Mouse (Mus musculus): ENCODE data around the gene Lpcat3.
"Not testable (repeated sequence)": the region's sequence is repeated elsewhere in the genome, so short reads cannot be mapped to it uniquely, and the experiment has no call there.

Gene Lpcat3

GRCm38 (mm10) chr6:124676171-124676570 is 13.3 kb downstream of the Lpcat3 start:
- no peak for DNase-seq (ENCODE audit: low spot score in 2 of 2)

- no peak for DNase-seq (ENCODE audit: low spot score in 2 of 2)
These were observed 15.9 kb downstream of the Lpcat3 start for GRCm38 (mm10) chr6:124678769-124679168.

- no peak for DNase-seq (ENCODE audit: low spot score in 2 of 2)
These were observed 16.7 kb downstream of the Lpcat3 start for GRCm38 (mm10) chr6:124679486-124679885.

GRCm38 (mm10) chr6:124682291-124682690 is 19.5 kb downstream of the Lpcat3 start:
- DNase-seq (ENCODE audit: low spot score in 2 of 2) = not testable (repeated sequence)

GRCm38 (mm10) chr6:124683591-124684417 is 21.0 kb downstream of the Lpcat3 start:
- no peak for DNase-seq (ENCODE audit: low spot score in 2 of 2)

- no peak for DNase-seq (ENCODE audit: low spot score in 2 of 2)
These were observed 23.0 kb downstream of the Lpcat3 start for GRCm38 (mm10) chr6:124685606-124686386.

- DNase-seq (ENCODE audit: low spot score in 2 of 2) = not testable (repeated sequence)
These were observed 23.8 kb downstream of the Lpcat3 start for GRCm38 (mm10) chr6:124686644-124687043.

GRCm38 (mm10) chr6:124688151-124688758 is 25.4 kb downstream of the Lpcat3 start:
- no peak for DNase-seq (ENCODE audit: low spot score in 2 of 2)

GRCm38 (mm10) chr6:124689011-124689410 is 26.2 kb downstream of the Lpcat3 start:
- DNase-seq (ENCODE audit: low spot score in 2 of 2) = no peak

- no peak for DNase-seq (ENCODE audit: low spot score in 2 of 2)
These were observed 27.7 kb downstream of the Lpcat3 start for GRCm38 (mm10) chr6:124690517-124690916.

GRCm38 (mm10) chr6:124693243-124693981 is 30.6 kb downstream of the Lpcat3 start:
- DNase-seq (ENCODE audit: low spot score in 2 of 2) = no peak

- DNase-seq (ENCODE audit: low spot score in 2 of 2) = peak; percentile 71 to 80
These were observed 31.5 kb downstream of the Lpcat3 start for GRCm38 (mm10) chr6:124694166-124694955.

GRCm38 (mm10) chr6:124696441-124697150 is 33.8 kb downstream of the Lpcat3 start:
- peak in 1 of 2 experiments; percentile 11 for DNase-seq (ENCODE audit: low spot score in 2 of 2)

- no peak for DNase-seq (ENCODE audit: low spot score in 2 of 2)
These were observed 35.9 kb downstream of the Lpcat3 start for GRCm38 (mm10) chr6:124698751-124699150.

- no peak for DNase-seq (ENCODE audit: low spot score in 2 of 2)
These were observed 36.5 kb downstream of the Lpcat3 start for GRCm38 (mm10) chr6:124699366-124699765.

- peak; percentile 72 to 85 for DNase-seq (ENCODE audit: low spot score in 2 of 2)
These were observed 37.3 kb downstream of the Lpcat3 start for GRCm38 (mm10) chr6:124699962-124700610.

- DNase-seq (ENCODE audit: low spot score in 2 of 2) = no peak
These were observed 38.5 kb downstream of the Lpcat3 start for GRCm38 (mm10) chr6:124701338-124701737.

GRCm38 (mm10) chr6:124702102-124702783 is 39.4 kb downstream of the Lpcat3 start:
- DNase-seq (ENCODE audit: low spot score in 2 of 2) = no peak

- DNase-seq (ENCODE audit: low spot score in 2 of 2) = peak; percentile 53 to 60
These were observed 39.9 kb downstream of the Lpcat3 start for GRCm38 (mm10) chr6:124702784-124703103.

Data from heart, adult 9 months (tissue).